Mouse (Mus musculus) brain, embryonic 14.5 days (tissue): ENCODE measurements around the gene Mast4. TPM values are rescaled to one million over a fixed set of nuclear protein-coding genes. Genes with fewer than 3 reads are reported as not detected.
A peak's percentile ranks its signal among the peaks of the same experiment; 100 is the strongest.

ENCODE experiments used
- DNase-seq: peaks from one replicate; pipeline ENCODE4 v3.0.0-alpha.2; 2011; ENCODE audit warnings: low read depth
- CTCF ChIP-seq: fragments of 200-500 bp; IDR thresholded peaks from 2 replicates; pipeline ENCODE4 v1.5.1; 2012; ENCODE audit warnings: inconsistent platforms, mild to moderate bottlenecking, moderate library complexity, borderline replicate concordance; ENCODE audit not compliant: insufficient read depth, insufficient read length; ENCODE audit errors: extremely low read depth
- POLR2A ChIP-seq: fragments of 200-500 bp; IDR thresholded peaks from 2 replicates; pipeline ENCODE4 v1.6.1; 2012; ENCODE audit warnings: mild to moderate bottlenecking, inconsistent platforms, borderline replicate concordance; ENCODE audit not compliant: poor library complexity, insufficient read depth, insufficient read length, severe bottlenecking; ENCODE audit errors: extremely low read depth
- polyA plus RNA-seq: library from polyadenylated mRNA; depleted of rRNA; stranded (reverse); fragments of >200 nt; gene quantifications from 2 replicates; pipeline ENCODE4 v1.2.3, GENCODE M21; 2012

The Mast4 gene
- polyA plus RNA-seq, 1 experiment, result 30.7 TPM

GRCm38 (mm10) chr13:102946024-102946821 lies 388.1 kb downstream of the Mast4 start:
- DNase-seq, result peak; percentile 55
- TF ChIP-seq CTCF (no peak), POLR2A (no peak)

- no peak for DNase-seq
- TF ChIP-seq POLR2A (no peak), CTCF (no peak)
Measured at GRCm38 (mm10) chr13:102945450-102945849, 388.8 kb downstream of the Mast4 start.

GRCm38 (mm10) chr13:102944516-102944915 lies 389.8 kb downstream of the Mast4 start:
- TF ChIP-seq CTCF (no peak), POLR2A (no peak)
- no peak for DNase-seq

GRCm38 (mm10) chr13:102942557-102942956 lies 391.7 kb downstream of the Mast4 start:
- no peak for DNase-seq
- TF ChIP-seq POLR2A, result no peak
- no peak for TF ChIP-seq CTCF

GRCm38 (mm10) chr13:102940476-102940875 lies 393.8 kb downstream of the Mast4 start:
- TF ChIP-seq CTCF, result no peak
- TF ChIP-seq POLR2A, result no peak
- no peak for DNase-seq

- no peak for TF ChIP-seq POLR2A
- TF ChIP-seq CTCF, result no peak
- DNase-seq, result no peak
Measured at GRCm38 (mm10) chr13:102936233-102936632, 398.1 kb downstream of the Mast4 start.

- no peak for DNase-seq
- TF ChIP-seq CTCF (no peak), POLR2A (no peak)
Measured at GRCm38 (mm10) chr13:102935788-102936187, 398.5 kb downstream of the Mast4 start.

- TF ChIP-seq CTCF (no peak), POLR2A (no peak)
- DNase-seq, result no peak
Measured at GRCm38 (mm10) chr13:102933702-102934101, 400.6 kb downstream of the Mast4 start.

GRCm38 (mm10) chr13:102932434-102932833 lies 401.9 kb downstream of the Mast4 start:
- TF ChIP-seq POLR2A (no peak), CTCF (no peak)
- DNase-seq, result peak; percentile 50

- TF ChIP-seq CTCF (no peak), POLR2A (no peak)
- DNase-seq, result no peak
Measured at GRCm38 (mm10) chr13:102931951-102932350, 402.3 kb downstream of the Mast4 start.

GRCm38 (mm10) chr13:102925844-102926598 lies 408.3 kb downstream of the Mast4 start:
- no peak for DNase-seq
- no peak for TF ChIP-seq POLR2A
- TF ChIP-seq CTCF, result no peak
